Mouse (Mus musculus) megakaryocyte, embryonic 14.5 days (primary cell): ENCODE data around the gene Lgals1.

Source experiments
- FLI1 ChIP-seq: IDR thresholded peaks from 2 replicates; pipeline ENCODE4 v1.6.1; 2012; ENCODE audit warnings: low read length, inconsistent platforms, mixed read lengths
- GATA1 ChIP-seq: IDR thresholded peaks from 3 replicates; pipeline ENCODE4 v1.6.1; 2012; ENCODE audit warnings: mixed read lengths, low read length, inconsistent platforms, borderline replicate concordance

GRCm38 (mm10) chr15:78940325-78940724, 13.8 kb downstream of the Lgals1 start:
- no peak for TF ChIP-seq GATA1
- no peak for TF ChIP-seq FLI1
